Mouse (Mus musculus): ENCODE results near the gene Klk1b3. TPM values are rescaled to one million over a fixed set of nuclear protein-coding genes. Genes with fewer than 3 reads are reported as not detected.
"Not testable (repeated sequence)": the region's sequence is repeated elsewhere in the genome, so short reads cannot be mapped to it uniquely, and the experiment has no call there.

Klk1b3 gene
- polyA plus RNA-seq, 1 experiment from 2014 or later, result not detected

- WGBS, result 33% methylated on average over 1 of the region's 1 CpGs
- no peaks in the 10 kb centered on the region for H3K27me3 ChIP-seq (ENCODE audit: insufficient read depth, poor library complexity, severe bottlenecking)
- peaks cover 7% of the 10 kb centered on the region for H3K4me1 ChIP-seq
These were observed 42.7 kb downstream of the Klk1b3 start for GRCm38 (mm10) chr7:44240712-44241111.

GRCm38 (mm10) chr7:44241163-44241562 is 43.2 kb downstream of the Klk1b3 start:
- no peaks in the 10 kb centered on the region for H3K36me3 ChIP-seq
- no peak overlapping the region for H3K4me3 ChIP-seq
- WGBS, result 62% methylated on average over 2 of the region's 2 CpGs
- no peak for DNase-seq (ENCODE audit: low spot score)
- H3K4me1 ChIP-seq, result peaks cover 7% of the 10 kb centered on the region
- no peaks in the 10 kb centered on the region for H3K9me3 ChIP-seq
- no peaks in the 10 kb centered on the region for H3K27me3 ChIP-seq (ENCODE audit: insufficient read depth, poor library complexity, severe bottlenecking)
- no peak overlapping the region for H3K27ac ChIP-seq

More at GRCm38 (mm10) chr7:44240712-44241111, 42.7 kb downstream of the Klk1b3 start:
- no peaks in the 10 kb centered on the region for H3K9me3 ChIP-seq
- DNase-seq (ENCODE audit: low spot score), result no peak
- no peak overlapping the region for H3K27ac ChIP-seq
- no peaks in the 10 kb centered on the region for H3K36me3 ChIP-seq
- H3K4me3 ChIP-seq, result no peak overlapping the region

- no peaks in the 10 kb centered on the region for H3K9me3 ChIP-seq
- no peak for DNase-seq (ENCODE audit: low spot score)
- no peak overlapping the region for H3K27ac ChIP-seq
- no peak overlapping the region for H3K4me3 ChIP-seq
- no peaks in the 10 kb centered on the region for H3K27me3 ChIP-seq (ENCODE audit: insufficient read depth, poor library complexity, severe bottlenecking)
- 63% methylated on average over 1 of the region's 1 CpGs for WGBS
- H3K36me3 ChIP-seq, result peaks cover 12% of the 10 kb centered on the region
- H3K4me1 ChIP-seq, result peaks cover 11% of the 10 kb centered on the region
These were observed 46.1 kb downstream of the Klk1b3 start for GRCm38 (mm10) chr7:44244080-44244479.

- Histone ChIP-seq H3K36me3 (peaks cover 34% of the 10 kb centered on the region), H3K4me1 (peaks cover 11% of the 10 kb centered on the region), H3K9me3 (no peaks in the 10 kb centered on the region), H3K4me3 (peak within 1 kb of the TSS; percentile 97), H3K27ac (peak within 1 kb of the TSS; percentile 97), H3K27me3 (ENCODE audit: insufficient read depth, poor library complexity, severe bottlenecking) (no peaks in the 10 kb centered on the region)
- under 1% methylated on average over 62 of the region's 62 CpGs for WGBS
- peak; percentile 96 for DNase-seq (ENCODE audit: low spot score)
These were observed 48.3 kb downstream of the Klk1b3 start, which contains the start of the genes 1700028J19Rik and 2410002F23Rik for GRCm38 (mm10) chr7:44246055-44246983. Gene 1700028J19Rik (minus strand): TSS chr7:44246695. Gene 2410002F23Rik (plus strand): TSS chr7:44246722.

- WGBS, result 0% methylated on average over 23 of the region's 23 CpGs
These were observed 49.0 kb downstream of the Klk1b3 start for GRCm38 (mm10) chr7:44246984-44247470.

GRCm38 (mm10) chr7:44247971-44248370 is 50.0 kb downstream of the Klk1b3 start:
- Histone ChIP-seq H3K27ac (no peak overlapping the region), H3K36me3 (peaks cover 48% of the 10 kb centered on the region)

More at GRCm38 (mm10) chr7:44246984-44247470, 49.0 kb downstream of the Klk1b3 start:
- DNase-seq (ENCODE audit: low spot score), result peak; percentile 82
- no peaks in the 10 kb centered on the region for H3K27me3 ChIP-seq (ENCODE audit: insufficient read depth, poor library complexity, severe bottlenecking)
- no peaks in the 10 kb centered on the region for H3K9me3 ChIP-seq
- H3K4me1 ChIP-seq, result peaks cover 11% of the 10 kb centered on the region
- H3K4me3 ChIP-seq, result peak overlapping the region; percentile 97
- H3K27ac ChIP-seq, result peak overlapping the region; percentile 97
- H3K36me3 ChIP-seq, result peaks cover 38% of the 10 kb centered on the region

GRCm38 (mm10) chr7:44249248-44249647 is 51.3 kb downstream of the Klk1b3 start:
- no peak for DNase-seq (ENCODE audit: low spot score)
- no peak overlapping the region for H3K4me3 ChIP-seq
- peaks cover 58% of the 10 kb centered on the region for H3K36me3 ChIP-seq

More at GRCm38 (mm10) chr7:44247971-44248370, 50.0 kb downstream of the Klk1b3 start:
- DNase-seq (ENCODE audit: low spot score), result no peak
- peaks cover 20% of the 10 kb centered on the region for H3K4me1 ChIP-seq
- H3K27me3 ChIP-seq (ENCODE audit: insufficient read depth, poor library complexity, severe bottlenecking), result no peaks in the 10 kb centered on the region
- peak overlapping the region; percentile 97 for H3K4me3 ChIP-seq
- no peaks in the 10 kb centered on the region for H3K9me3 ChIP-seq
- WGBS, result 89% methylated on average over 2 of the region's 2 CpGs

GRCm38 (mm10) chr7:44250732-44251275 is 52.8 kb downstream of the Klk1b3 start:
- not testable (repeated sequence) for H3K4me3 ChIP-seq; H3K27ac ChIP-seq; H3K9me3 ChIP-seq; DNase-seq (ENCODE audit: low spot score); H3K27me3 ChIP-seq (ENCODE audit: insufficient read depth, poor library complexity, severe bottlenecking)
- 93% methylated on average over 17 of the region's 17 CpGs for WGBS
- H3K36me3 ChIP-seq, result peaks cover 58% of the 10 kb centered on the region
- peaks cover 23% of the 10 kb centered on the region; the same call in 1 of the 2 replicates for H3K4me1 ChIP-seq

More at GRCm38 (mm10) chr7:44249248-44249647, 51.3 kb downstream of the Klk1b3 start:
- Histone ChIP-seq H3K9me3 (no peaks in the 10 kb centered on the region), H3K27me3 (ENCODE audit: insufficient read depth, poor library complexity, severe bottlenecking) (no peaks in the 10 kb centered on the region), H3K4me1 (peaks cover 25% of the 10 kb centered on the region), H3K27ac (no peak overlapping the region)
- WGBS, result 93% methylated on average over 4 of the region's 4 CpGs

Other genes starting within 250 kb of the Klk1b3 start
- gene Klk1b8, start 247.5 kb upstream of the Klk1b3 start, polyA plus RNA-seq (2016; fragmentation: Nextera tagmentation; extraction: Ambion mirVana), result not detected in 2 replicates
- gene Klk1b1, start 231.4 kb upstream of the Klk1b3 start, polyA plus RNA-seq (2016; fragmentation: Nextera tagmentation; extraction: Ambion mirVana), result not detected in 2 replicates
- gene Klk1b9, start 222.1 kb upstream of the Klk1b3 start, polyA plus RNA-seq (2016; fragmentation: Nextera tagmentation; extraction: Ambion mirVana), result not detected in 2 replicates
- not detected in 2 replicates for gene Klk1b11, start 202.3 kb upstream of the Klk1b3 start, polyA plus RNA-seq (2016; fragmentation: Nextera tagmentation; extraction: Ambion mirVana)
- not detected in 2 replicates for gene Klk1b26, start 186.0 kb upstream of the Klk1b3 start, polyA plus RNA-seq (2016; fragmentation: Nextera tagmentation; extraction: Ambion mirVana)
- gene Klk1b27, start 145.9 kb upstream of the Klk1b3 start, polyA plus RNA-seq (2016; fragmentation: Nextera tagmentation; extraction: Ambion mirVana), result not detected in 2 replicates
- gene Klk1b21, start 95.9 kb upstream of the Klk1b3 start, polyA plus RNA-seq (2016; fragmentation: Nextera tagmentation; extraction: Ambion mirVana), result not detected in 2 replicates
- not detected in 2 replicates for gene Klk1b22, start 85.5 kb upstream of the Klk1b3 start, polyA plus RNA-seq (2016; fragmentation: Nextera tagmentation; extraction: Ambion mirVana)
- gene Klk1b16, start 61.4 kb upstream of the Klk1b3 start, polyA plus RNA-seq (2016; fragmentation: Nextera tagmentation; extraction: Ambion mirVana), result not detected in 2 replicates
- gene Klk1b24, start 10.0 kb upstream of the Klk1b3 start, polyA plus RNA-seq (2016; fragmentation: Nextera tagmentation; extraction: Ambion mirVana), result not detected in 2 replicates
- not detected in 2 replicates for gene Klk1b4, start 9.2 kb downstream of the Klk1b3 start, polyA plus RNA-seq (2016; fragmentation: Nextera tagmentation; extraction: Ambion mirVana)
- gene Klk1b5, start 17.8 kb downstream of the Klk1b3 start, polyA plus RNA-seq (2016; fragmentation: Nextera tagmentation; extraction: Ambion mirVana), result not detected in 2 replicates
- gene Klk1, start 27.2 kb downstream of the Klk1b3 start, polyA plus RNA-seq (2016; fragmentation: Nextera tagmentation; extraction: Ambion mirVana), result 0.30 TPM in 1 of 2 replicates, not detected in the other
- not detected in 2 replicates for gene Gm36864, start 38.0 kb downstream of the Klk1b3 start, polyA plus RNA-seq (2016; fragmentation: Nextera tagmentation; extraction: Ambion mirVana)
- gene 1700028J19Rik, start 48.5 kb downstream of the Klk1b3 start, polyA plus RNA-seq (2016; fragmentation: Nextera tagmentation; extraction: Ambion mirVana), result 0.87 and 0.88 TPM in 2 replicates
- gene 2410002F23Rik, start 48.5 kb downstream of the Klk1b3 start, polyA plus RNA-seq (2016; fragmentation: Nextera tagmentation; extraction: Ambion mirVana), result 121 and 136 TPM in 2 replicates
- gene Acp4, start 59.2 kb downstream of the Klk1b3 start, polyA plus RNA-seq (2016; fragmentation: Nextera tagmentation; extraction: Ambion mirVana), result not detected in 2 replicates
- gene Gm15517, start 63.3 kb downstream of the Klk1b3 start, polyA plus RNA-seq (2016; fragmentation: Nextera tagmentation; extraction: Ambion mirVana), result not detected in 2 replicates
- 0.60 and 1.2 TPM in 2 replicates for gene Clec11a, start 108.7 kb downstream of the Klk1b3 start, polyA plus RNA-seq (2016; fragmentation: Nextera tagmentation; extraction: Ambion mirVana)
- gene Shank1, start 112.1 kb downstream of the Klk1b3 start, polyA plus RNA-seq (2016; fragmentation: Nextera tagmentation; extraction: Ambion mirVana), result 0.47 and 0.84 TPM in 2 replicates
- 0.74 and 0.78 TPM in 2 replicates for gene Syt3, start 185.9 kb downstream of the Klk1b3 start, polyA plus RNA-seq (2016; fragmentation: Nextera tagmentation; extraction: Ambion mirVana)
- 0.49 and 0.83 TPM in 2 replicates for gene 1700008O03Rik, start 187.6 kb downstream of the Klk1b3 start, polyA plus RNA-seq (2016; fragmentation: Nextera tagmentation; extraction: Ambion mirVana)
- 1.2 and 1.7 TPM in 2 replicates for gene Lrrc4b, start 230.8 kb downstream of the Klk1b3 start, polyA plus RNA-seq (2016; fragmentation: Nextera tagmentation; extraction: Ambion mirVana)

Data from heart, embryonic 10.5 days (tissue).